Mouse (Mus musculus) fibroblast of lung, adult 2 months (primary cell): ENCODE measurements at regions not wholly inside any gene's neighbourhood (a gene's known extent, or its start where the extent isn't known, plus 50 kb on each side); places are given as distances from the start of the nearest gene placed in this dataset.

ENCODE experiments used
- DNase-seq: peaks from one replicate; pipeline ENCODE4 v3.0.0-alpha.2; 2011; ENCODE audit warnings: low read depth

DNA sequence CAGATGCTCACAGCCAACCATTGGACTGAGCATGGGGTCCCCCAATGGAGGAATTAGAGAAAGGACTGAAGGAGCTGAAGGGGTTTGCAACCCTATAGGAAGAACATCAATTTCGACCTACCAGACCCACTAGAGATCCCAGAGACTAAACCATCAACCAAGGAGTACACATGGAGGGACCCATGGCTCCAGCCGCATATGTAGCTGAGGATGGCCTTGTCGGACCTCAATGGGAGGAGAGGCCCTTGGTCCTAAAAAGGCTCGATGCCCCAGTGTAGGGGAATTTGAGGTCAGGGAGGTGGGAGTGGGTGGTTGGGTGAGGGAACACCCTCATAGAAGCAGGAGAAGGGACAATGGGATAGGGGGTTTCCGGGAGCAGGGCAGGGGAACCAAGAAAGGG lies 180.6 kb downstream of the Qdpr start:
- DNase-seq = no peak

DNA sequence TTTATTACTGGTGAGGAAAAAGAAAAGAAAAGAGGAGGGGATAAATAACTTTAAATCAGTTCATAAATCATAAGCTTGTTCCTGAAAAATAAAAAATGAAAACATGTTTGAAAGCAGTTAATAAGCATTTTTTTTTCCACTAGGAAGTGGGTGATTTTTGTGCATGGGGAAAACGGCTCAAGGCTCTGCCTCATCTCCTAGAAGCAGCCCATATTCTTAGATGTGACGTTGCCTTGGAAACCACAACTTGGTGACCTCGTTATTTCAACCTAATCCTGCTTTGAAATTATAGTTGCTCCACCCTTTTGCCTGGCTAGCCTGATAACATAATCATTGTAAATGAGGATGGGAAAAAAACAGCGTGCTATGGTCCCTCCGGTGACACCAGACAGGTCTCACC lies 183.1 kb downstream of the Qdpr start:
- no peak for DNase-seq

DNA sequence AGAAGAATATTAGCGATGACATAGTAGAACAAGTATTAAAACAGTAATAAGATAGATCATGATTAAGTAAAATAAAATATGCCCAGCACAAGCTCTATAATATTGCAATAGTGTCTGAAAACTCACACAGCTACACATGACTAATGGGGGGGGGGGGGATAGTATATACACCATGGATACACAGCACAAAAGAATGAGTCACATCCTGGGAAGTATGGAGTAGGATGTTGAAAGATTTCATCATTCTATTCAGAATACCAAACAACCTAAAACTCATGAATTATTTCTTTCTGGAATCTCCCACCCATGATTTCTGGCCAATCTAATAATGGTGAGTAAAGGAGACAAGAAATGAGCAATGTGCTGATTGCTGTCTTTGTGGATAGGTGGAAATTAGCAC lies 191.6 kb downstream of the Qdpr start:
- no peak for DNase-seq

DNA sequence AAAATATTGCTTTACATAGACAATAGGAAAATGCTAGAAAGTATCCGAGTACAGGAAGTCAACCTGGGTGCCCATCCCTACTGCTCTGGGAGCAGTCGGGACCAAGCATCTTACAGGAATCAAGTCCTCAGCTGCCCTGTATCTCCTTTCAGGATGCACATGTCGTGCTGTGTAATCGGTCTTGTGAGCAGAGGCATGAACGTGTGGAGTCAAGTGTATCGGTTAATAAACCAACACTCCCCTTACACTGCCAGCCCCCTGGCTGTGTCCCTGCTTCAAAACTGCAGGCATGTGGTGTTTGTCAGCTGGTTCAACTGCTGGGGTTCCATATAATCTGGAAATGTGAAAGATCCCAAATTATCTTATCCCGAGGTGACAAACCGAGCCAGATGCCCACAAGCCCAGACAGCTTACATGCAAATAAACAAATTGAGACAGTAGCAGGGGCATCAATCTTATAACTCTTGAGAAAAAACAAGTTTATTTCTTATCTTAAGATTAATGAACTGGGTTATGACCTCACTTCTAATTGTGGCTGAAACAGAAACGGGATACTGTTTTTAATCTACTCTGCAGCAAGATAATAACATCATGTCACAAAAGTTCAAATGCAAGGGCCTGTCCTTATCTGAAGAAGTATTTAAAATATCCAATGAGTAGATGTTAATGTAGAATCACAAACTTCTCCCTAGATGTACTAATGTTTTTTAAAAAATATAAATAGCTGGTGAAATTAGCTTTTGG lies 193.6 kb downstream of the Qdpr start:
- DNase-seq = no peak

DNA sequence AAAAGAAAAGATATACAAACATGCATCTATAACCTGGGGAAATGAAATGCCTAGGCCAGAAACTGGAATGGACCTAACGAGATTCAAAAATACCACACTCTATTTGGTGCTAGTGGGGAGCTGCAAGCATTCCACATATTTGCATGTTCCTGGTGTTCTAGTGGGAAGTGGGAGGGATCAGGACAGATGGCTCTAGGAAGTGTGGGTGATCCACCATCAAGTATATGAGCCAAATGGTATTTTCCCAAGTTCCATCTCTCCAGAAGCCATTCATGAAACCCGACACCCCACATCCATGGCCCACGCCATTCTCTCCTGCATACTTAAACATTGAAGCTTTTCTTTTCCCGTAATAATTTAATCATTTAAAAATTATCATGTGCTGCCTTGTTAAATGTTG lies 218.2 kb downstream of the Qdpr start:
- no peak for DNase-seq

DNA sequence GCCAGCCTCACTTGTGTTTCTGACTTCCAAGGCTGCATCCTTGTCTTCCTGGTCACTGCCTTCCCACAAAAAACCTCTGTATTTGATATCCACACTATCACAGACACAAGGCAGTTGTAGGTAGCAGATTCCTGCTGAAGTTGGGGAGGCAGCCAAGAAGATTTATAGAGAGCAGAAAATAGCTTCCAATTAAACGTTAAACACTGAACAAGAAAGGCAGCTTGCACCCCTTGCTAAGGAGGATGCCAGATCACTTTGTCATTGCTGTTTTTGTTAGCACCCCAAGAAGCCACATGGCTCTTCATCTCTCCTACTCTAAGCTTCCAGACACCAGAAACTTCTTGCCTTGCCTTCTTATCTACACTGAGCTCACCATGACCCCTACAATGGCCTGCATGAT lies 219.9 kb downstream of the Qdpr start:
- no peak for DNase-seq

DNA sequence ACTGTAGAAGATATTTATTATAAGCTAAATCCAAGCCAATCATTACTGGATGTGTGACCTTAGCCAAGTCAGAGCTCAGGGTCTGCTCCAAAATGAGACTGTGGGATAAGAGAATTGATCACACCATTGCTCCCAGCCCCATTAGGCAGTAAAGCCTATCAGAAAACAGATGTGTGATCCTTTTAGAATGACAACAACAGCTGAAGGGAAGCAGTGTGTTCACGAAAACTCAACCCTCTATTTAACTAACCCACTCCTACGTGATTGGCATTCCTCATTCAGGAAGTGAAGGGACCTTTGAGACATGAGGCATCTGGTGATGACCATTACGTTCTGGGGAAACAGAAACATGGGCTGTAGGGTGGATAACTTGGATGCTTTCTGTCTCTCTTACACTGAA lies 220.6 kb downstream of the Qdpr start:
- DNase-seq = no peak

DNA sequence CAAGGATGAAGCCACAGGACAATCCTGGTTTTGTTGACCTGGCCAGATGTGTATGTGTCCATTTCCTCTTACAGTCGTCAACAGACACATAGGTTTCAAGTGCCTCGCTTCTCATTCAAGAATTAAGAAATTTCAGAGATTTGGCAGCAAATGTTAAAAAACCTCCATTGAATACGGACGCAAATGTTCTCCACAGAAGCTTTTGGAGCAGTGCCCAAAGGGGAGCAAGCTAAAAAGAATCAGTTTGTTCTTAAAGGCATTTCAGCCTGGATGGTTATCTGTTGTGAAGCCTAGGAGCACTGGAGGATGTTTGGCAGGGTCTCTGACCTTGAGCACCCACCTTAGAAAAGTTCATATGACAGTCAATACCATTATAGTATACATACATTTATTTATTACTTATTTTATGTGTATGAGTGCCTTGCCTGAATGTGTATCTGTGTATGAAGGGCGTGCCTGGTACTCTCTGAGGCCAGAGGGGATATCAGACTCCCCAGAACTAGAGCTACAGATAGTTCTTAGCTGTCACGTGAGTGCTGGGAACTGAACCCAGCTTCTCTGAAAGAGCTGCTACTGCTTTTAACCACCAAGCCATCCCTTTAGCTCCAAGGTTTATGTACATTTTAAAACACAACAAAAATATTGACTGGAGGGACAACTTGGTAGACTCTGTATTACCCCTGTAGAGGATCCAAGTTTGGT lies 221.7 kb downstream of the Qdpr start:
- DNase-seq = no peak

DNA sequence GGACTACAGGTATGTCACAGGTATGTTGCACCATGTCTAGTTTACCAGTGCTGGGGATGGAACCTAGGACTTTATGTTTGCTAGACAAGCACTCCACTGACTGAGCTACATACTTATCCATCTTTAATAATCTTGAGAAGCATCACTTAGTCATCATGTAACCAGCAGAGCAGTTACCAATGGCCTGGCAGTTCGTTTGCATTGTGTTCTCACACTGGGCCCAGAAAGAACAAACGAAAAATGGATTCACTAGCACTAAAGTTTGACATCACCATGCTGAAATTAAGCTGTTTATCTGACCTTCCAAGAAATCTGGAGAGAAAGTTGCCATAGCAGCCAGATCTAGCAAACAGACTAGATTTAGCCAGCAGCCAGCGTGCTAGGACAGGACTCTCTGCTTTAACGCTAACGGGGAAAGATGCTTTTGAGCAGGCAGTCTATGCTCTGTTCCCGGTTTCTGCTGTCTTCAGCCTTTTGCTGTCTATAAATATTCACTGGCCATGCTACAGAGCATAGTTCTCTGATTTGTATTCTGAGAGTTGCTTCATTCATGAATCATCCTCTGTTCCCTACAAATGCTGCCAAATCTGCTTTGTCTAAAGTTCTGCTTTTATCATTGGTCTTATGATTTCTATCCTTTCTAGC lies 229.6 kb downstream of the Qdpr start:
- DNase-seq = peak; percentile 34

DNA sequence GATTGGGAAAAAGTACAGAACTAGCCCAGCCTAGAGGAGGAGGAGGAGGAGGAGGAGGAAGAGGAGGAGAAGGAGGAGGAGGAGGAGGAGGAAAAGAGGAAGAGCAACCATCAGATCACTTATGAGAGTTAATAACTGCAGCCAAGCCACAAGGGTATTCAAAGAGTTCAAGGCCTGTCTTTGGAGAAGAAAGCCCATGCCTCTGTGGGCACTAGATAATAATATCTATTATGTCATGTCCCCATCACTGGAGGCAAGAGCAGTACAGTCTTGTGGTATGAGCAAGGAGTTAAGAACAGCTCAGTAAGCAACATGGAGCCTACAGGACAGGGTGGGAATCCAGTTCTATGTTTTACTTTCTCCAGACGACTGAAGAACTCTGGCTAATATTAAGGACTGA lies 230.5 kb downstream of the Qdpr start:
- no peak for DNase-seq

DNA sequence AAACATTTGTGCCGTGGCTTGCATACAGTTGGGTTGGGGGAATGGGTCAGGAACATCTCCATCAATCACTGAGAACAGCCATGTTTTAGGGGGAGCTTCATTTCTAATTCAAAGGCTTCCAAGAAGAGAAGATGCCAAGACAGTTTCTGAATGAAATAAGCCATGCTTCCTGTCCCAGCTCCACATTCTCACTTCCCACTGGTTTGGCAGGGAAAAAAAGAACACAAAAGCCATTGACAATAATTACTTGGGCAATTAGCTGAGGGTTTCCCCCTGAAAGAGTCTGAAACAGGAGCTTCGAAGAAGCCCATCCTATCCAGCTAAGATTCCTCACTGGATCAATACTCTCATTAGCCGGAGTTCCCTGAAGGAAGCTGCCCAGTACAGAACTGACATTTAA lies 230.9 kb downstream of the Qdpr start:
- no peak for DNase-seq

DNA sequence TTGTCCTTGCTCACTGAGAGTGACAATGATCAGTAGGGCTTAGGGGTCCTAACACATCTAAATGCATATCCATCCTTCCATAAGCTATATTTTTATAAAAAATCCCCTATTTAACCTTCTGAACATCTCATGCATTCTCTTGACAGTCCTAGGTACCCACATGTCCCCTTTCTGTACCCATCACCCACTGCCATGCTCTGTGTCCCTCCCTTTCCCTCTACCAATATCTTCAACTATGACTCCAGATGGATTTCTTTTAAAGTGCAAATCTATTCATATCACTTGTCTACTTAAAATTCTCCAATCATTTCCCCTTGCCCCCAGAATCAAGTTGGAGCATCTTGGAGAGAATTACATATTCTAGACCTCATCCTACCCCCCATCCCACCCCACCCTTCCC lies 235.6 kb downstream of the Qdpr start:
- DNase-seq = no peak

DNA sequence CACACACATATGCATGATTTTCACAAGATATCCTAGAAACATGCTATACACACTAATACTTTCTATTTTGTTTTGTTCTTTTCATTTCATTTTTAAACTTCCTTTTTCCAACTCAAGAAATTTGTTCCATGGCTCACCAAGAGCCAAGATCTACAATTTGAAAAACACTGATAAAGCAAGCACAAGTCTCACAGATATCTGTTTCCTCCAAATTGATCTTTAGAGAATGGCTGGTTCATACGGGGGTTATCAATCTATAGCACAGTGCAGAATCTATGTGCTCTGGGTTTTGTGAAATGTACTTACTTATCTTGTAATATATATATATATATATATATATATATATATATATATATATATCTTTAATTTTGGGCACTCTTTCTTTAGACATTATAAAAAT lies 251.6 kb downstream of the Qdpr start:
- DNase-seq = no peak

DNA sequence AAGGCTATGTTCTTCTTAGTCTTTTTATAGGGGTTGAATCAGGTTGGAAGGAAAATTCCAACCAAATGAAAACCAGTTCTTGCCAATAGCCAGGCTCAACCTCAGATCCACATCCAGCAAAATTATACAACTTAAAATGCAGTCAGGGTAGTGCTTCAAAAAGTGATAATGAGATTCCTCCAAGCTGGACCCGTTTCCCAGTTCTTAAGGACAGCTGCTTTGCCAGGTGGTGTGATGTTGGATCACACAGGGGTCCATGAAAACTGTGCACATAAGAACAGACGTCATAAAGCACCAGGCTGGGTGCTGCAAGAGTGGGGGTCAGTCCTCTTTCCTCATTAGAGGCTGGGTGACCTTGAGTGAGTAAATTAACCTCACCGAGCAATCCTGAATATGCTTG lies 253.9 kb downstream of the Qdpr start:
- no peak for DNase-seq

DNA sequence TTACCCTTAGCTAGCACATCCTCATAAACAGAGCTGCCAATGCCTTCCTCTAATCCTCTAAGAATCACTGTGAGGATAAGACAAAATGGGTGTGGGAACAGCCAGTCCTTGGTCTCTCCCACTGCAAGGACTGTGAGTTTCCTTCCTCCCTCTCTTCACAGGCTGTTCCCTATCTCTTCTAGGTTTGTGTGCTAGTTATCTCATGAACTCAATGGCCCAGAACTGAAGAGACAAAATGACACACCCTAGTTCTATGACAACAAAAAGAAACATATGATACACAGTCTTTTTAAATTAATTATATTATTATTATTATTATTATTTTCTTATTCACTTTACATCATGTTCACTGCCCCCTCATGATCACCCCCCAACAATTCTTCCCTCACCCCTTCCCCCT lies 257.7 kb downstream of the Qdpr start:
- no peak for DNase-seq

DNA sequence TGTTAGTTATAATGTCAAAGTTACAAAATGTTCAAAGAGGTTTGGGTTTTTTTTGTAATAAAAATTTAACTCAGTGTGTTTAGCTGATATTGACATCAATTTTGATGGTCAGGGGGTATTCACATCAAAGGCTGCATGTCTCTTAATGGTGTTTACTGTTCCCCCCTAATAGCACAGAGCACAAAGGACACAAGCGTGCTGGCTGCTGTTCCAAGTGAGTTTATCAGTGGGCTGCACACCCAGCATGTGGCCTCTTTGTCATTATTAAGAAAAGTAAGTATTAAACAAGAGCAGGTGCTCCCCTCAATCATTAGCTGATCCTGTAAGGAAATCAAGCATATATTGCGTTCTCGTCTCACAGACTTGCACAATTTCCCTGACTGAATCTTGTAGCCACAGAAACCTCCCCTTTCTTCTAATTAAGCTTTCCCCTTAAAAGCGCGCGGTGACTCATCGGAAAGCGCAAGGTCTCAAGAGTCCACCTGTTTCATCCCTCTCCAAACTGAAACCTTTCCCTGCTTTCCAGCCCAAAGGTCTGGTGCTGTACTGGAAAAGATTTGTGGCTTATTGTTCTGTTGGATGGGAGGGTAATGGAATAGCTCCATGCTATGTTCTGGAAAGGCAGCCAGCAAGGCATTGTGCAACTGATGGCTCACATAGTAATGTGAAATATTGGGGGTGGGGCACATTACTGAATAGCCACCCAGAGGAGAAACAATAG lies 276.8 kb downstream of the Qdpr start:
- DNase-seq = peak; percentile 23

DNA sequence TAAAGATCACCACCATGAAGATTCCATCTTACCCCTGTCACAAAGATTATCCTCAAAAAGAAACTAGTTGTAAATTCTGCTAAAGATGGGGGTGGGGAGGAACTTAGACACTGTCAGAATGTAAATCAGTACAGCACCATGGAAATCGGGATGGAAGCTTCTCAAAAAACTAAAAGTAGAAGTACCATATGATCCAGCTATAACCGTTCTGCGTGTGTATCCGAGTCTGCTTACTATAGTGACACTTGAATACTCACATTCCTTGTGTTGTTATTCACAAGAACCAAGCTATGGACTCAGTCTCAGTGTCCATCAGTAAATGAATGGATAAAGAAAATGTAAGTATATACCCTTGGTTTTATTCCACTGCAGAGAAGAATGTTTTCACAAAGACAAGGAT lies 290.8 kb downstream of the Qdpr start:
- no peak for DNase-seq

DNA sequence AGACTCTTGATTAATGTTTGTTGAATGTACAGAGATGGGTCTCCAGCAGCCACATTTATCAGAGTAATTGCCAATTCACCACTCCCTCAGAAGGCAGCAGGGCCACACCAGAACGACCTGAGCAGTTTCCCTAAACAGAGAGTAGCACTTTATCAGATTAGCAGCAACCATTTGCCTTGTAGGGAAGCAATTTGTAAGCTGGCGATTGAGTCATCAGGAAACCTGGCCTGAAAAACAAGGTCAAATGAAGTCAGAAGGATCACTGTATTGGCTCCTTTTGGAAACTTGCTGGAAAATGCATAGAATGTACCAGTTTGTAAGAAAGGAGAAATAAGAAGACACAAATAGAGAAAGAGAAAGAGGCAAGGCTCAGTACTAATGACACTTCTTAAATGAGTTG lies 295.1 kb downstream of the Qdpr start:
- DNase-seq = no peak

DNA sequence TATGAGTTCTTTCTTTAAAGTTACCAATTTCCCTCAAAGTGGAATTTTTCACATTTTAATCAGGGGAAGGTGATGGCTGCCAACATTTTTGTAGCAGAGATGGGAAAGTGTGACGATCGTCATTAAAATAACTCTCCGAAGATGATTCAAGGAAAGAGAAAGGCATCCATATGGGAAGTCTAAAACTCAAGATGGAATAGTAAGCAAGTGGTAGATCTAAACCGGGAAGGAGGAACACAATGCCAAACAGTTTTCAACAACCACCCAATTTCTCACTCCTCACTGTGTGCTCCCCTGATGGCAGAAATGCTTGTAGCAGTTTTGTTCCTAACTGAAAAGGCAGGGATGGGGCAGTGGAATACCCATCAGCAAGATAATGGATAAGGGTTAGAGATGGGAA lies 305.9 kb downstream of the Qdpr start:
- DNase-seq = no peak

DNA sequence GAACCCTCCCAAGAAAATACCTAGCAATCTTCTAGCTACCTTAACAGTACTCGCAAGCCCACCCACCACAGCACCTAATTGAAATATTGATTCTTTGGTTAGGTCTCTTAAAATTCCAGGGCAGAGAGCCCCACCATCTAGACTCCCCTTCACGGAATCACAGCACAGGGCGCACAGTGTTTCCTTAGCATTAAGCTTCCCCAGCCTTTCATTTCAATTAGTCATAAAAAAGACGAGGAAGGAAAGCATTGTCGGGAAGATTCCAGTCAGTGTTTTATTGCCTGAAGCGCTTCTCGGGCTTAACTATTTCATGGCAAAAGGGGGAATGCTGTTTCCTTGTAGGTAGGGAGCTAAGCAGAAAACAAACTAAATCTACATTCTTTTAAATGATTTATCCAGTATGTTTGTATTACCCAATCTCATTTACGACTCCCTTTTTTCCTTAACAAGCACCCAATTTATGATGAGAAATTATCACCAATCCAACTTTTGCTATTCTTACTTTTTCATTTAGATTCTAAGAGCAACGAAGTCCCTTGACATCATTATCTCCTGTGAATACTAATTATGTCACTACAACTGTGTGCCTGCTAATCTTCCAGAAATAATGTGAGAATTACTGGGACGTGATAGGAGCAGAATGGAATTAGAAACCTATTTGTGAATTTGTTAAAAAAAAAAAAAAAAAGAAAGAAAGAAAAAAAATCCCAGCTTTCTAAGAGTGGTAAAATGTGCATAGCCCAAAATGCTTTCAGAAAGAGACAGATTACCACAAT lies 312.6 kb downstream of the Qdpr start:
- no peak for DNase-seq

DNA sequence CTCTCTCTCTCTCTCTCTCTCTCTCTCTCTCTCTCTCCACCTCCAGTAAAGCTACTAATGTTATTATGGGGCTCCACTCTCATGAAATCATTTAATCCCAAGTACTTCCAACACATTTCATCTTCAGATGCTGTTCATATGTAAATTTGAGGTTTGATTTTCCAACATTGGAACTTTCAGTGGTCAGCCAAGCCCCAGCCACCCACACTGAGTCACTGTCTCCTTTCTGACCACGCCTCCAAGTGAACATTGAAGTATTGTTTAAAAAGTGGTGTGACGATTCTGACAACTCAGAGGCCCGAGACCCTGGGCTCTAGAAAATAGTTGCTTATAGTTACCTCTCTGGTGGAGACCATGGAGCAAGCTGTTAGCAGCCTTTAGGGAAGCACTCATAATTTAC lies 313.3 kb downstream of the Qdpr start:
- peak; percentile 57 for DNase-seq

DNA sequence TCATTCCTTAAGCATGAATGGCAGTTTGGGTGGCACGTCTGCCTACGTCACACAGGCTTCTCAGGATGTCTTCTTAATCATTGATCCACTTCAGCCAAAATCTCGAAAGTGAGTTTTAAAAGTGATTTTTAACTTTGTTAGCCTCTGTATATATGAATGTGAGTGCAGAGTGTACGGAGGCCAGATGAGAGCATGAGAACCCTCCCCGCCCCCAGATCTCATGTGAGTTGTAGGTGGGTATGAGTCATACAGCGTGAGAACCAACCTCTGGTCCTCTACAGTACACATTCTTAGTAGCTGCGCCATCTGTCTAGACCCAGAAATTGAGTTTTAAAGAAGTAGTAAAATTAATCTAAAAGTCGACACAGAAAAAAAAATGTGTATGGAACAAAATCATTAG lies 322.1 kb downstream of the Qdpr start:
- peak; percentile 36 for DNase-seq
